Mouse (Mus musculus) yolk sac, embryonic 10.5 days (tissue): ENCODE data around the gene Aprt.

Source experiments
- DNase-seq: peaks from one replicate; pipeline ENCODE4 v3.0.0-alpha.2; 2017; ENCODE audit warnings: low spot score

Aprt gene

DNA sequence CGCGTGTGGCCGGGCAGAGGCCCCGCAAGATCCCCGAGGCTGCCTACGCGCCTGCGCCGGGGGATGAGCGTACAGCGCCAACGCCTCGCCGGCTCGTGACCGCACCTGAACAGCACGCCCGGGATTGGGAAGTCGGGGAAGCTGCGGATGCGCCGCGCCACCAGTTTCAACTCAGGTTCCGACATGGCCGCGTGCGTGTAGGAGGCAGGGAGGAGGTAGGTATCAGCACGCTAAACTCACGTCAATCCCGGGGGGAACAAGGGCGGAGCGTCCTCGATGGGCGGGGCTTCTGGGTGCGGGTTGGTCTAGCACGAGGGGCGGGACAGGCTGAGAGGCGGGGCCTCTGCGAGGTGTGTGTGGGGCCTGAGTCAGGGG is at the start of gene Aprt:
Aprt (minus strand) TSS at position 262 of the 375 bp plus-strand sequence.
- peak; percentile 99 for DNase-seq

DNA sequence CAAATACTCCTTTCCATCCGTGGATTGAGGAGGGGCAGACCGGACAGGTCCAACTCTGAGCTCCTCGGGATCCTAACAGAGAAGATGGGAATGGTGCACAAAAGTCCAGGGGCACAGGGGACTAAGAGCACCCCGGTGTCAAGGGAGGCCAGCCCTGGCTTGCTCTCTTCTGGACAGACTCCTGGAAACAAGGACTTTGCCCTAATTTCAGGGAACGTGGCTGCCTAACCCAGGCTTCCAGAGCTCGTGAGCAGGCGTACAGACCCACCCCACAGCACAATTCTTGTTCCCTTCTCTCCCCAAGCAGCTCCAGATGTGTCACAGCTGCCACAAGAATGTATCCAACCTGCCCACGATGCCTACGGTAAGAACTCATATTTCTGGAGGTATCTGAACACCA is 49.1 kb upstream of the Aprt start:
- DNase-seq = no peak

DNA sequence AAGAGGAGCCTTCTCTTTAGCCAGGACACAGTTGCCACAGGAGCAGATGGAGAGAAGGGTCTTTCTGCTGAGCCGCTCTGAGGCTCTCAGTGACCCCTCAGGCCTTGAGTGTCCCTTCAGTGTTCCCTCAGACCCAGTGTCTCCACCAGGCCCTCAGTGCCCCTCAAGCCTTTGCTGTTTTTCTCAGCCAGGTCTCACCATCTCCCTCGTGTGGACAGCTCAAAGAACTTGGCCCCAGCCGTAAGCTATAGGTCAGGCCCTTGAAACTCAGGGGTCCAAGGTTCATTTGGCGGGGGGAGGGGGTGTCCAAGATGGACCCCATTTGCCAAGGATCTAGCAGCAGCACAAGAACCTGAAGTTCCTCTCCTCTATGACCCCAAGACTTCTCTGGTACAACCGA is 47.9 kb upstream of the Aprt start:
- DNase-seq = no peak

DNA sequence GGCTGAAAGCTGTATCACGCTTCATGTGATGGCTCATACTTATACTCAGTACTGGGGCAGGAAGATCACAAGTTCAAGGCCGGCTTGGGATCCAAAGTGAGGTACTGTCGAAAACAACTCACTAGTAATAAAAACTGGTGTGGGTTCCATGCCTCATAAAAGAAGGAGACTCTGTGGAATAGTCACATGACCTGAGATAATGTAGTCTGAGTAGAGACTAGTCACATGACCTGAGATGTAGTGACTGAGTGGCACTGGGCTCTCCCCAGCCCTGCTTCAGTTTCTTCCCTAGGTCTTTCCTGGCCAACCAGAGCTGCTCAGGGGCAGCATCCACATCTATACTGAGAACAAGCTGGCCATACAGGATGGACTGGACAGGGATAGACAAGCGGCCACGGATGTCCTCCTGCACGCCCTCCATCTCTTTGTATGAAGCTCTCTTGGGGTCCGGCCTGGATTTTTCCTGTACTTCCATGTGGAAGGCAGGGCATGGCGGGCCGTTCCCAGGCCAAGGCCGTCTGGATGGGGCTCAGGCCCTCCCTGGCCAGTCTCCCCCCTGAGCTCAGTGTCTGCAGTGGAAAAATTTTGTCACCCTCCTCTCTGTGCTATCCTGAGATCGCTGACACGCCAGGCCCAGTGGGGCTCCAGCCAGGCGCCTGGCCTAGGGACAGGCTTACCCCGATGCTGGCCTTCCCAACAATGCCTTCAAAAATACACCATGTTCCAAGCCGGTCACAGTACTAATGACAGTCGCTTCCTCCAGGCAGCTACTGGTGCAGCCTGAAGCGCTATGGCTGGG is 47.3 kb upstream of the Aprt start:
- DNase-seq = no peak

DNA sequence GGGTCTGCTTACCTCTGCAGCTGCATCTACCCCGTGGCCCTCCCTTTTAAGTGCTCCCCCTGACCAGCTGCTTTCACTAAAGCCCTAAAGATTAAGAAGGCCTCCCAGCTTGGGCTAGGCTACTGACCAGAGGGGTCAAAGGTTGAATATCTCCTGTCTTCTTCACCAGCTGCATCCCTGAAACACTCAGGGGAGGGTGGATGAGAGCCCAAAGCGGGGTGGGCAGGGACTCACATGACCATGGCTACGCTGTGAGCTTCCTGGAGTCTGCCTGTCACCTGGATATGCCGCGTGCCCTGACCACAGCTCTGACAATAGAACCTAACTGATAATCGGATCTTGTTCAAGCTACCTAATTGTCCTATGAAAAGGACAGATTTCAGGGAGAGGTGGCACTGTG is 46.0 kb upstream of the Aprt start, which contains the start of gene Pabpn1l:
Pabpn1l (minus strand) TSS at position 13 of the 400 bp plus-strand sequence.
- DNase-seq = no peak

DNA sequence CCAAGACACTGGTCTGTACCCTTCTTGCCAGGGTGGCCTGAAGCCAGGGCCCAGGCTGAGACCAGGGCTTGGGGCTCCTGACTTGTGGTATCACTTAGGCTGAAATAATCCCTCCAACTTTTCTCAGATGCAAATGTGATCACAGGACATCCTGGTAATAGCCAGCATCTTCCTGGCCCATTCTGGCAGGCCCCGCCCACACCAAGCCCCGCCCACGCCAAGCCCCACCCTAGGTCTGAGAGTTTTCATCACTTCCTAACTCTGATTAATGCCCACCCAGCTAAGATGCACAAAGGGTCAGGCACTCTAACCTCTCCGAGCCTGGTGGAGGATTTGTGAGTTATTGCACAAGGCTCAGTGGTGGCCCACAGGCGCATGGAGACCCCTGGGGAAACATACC is 43.7 kb upstream of the Aprt start:
- no peak for DNase-seq

DNA sequence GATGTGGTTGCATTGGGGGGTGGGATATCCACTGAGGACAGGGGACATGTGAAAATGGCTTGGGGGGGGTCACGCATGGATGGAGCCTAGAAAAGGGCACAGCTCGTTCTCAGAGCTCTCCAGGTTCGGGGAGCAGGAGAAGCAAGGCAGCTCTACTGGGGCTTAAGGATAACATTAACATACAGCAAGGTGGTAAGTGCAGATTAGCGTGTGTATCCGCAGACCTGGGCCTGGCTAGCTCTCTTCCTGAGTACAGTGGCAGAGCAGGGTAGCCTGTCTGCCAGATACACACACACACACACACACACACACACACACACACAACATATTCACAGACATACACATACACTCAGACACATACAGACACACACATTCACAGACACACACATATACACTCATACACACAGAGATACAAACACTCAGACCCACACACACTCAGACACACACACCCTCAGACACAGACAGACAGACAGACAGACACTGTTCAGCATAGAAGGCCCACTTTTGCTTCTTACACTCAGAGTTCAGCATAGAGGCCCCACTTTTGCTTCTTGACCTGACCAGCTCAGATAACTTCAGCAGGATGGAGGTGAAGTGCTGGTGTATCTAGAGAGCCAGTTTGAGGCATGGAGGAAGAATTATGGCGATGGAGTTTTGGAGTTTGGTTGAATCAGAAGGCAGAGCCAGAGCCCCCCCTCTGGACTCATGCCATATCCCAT is 42.1 kb upstream of the Aprt start:
- DNase-seq = no peak

DNA sequence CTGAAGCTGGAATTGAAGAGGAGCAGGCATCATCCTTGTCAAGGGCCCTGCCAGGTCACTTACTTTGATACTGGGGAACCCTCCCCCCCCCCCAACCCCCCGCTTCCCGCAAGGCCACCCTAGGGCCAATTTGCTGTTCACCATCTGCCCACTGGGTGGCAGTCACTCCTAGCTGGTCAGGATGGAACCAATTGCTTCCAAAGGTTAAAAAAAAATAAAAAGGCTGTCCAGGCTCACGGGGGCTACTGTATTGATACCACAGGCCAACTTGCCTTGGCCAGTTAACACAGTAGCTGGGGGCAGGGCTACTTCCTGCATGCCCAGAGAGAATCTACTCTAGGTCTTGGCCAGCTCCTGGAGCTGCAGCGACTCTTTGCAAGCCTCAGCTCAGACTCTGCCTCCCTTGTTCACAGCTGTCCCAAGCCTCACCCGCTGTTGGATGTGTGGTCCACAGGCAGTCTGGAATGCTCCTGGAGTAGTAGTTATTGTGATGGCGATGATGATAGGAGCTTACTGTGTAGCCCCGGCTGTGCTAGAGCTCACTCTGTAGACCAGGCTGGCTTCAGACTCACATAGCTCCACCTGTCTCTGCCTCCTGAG is 41.3 kb upstream of the Aprt start:
- peak; percentile 63 for DNase-seq

DNA sequence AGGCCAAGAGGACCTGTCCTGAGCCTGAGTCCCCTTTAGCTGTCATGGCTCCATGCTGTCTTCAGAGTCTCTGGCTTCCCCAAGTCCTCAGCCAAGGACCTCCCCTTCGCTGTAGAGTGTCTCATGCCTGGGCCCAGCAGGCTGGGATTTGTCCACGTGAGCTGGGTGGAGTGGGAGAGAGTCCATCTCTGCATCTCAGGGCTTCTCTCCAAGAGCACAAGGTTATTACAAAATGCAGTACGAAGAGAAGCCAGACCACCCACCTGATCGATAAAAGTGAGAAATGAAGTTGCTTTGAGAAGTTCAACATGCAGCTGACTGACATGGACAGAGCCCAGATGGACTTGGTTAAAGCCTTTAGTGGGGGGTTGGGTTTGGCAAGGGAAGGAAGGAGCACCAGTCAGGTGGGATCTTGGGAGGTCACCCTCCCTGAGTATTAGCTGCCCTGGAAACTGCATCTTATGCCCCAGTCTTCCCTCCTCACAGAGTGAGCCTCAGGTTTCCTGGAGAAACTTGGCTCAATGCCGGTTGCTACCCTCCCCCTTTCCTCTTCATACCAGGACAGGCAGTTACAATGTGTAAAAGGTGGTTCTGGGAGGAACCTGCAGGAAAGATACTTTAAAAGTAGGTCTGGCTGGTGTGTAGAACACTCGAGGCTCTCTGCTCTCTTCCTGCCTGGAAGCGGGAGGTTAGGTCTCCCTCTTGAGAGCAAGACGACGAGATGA is 39.6 kb upstream of the Aprt start:
- DNase-seq = no peak

DNA sequence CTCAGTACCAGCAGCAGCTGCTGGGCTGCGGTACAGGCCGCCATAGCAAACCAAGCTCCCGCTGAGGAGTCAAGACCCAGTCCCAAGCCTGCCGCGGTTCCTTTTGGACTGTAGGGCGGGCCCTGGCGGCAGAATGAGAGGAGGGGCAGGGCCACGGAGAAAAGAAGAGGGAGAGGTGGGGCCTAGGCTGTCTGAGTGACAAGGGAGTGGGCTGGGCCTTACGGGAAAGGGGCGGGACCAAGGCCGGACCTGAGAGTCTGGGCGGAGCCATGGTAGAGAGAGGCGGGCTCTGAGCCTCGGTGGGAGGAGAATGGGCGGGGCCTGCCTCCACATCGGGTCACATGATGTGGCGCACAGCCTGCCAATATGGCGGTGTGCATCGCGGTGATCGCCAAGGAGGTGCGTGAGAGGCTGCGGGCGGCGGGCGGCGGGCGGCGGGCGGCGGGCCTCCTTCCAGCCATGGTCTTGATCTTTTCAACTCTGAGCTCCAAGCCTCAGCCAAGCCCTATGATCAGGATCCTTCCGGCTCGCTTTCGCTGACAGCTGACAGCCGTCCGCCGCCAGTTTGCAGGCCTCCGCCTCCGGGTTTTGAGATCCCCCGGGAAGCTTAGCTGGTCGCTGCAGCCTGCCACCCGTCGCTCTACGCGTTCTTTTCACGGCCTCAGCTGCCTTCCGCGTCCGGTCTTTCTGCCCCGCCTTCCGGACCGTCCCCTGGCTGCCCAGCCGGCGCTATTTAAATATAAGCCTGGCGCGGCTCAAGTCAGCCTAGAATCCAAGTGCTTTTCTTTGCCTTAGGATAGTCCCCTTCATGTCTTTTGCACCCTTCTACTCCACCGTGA is 34.8 kb upstream of the Aprt start, which contains the start of the genes Galns and Trappc2l:
Galns (minus strand) TSS at position 169 of the 839 bp plus-strand sequence.
Trappc2l (plus strand) TSS at position 346 of the 839 bp plus-strand sequence.
- DNase-seq = peak; percentile 98

DNA sequence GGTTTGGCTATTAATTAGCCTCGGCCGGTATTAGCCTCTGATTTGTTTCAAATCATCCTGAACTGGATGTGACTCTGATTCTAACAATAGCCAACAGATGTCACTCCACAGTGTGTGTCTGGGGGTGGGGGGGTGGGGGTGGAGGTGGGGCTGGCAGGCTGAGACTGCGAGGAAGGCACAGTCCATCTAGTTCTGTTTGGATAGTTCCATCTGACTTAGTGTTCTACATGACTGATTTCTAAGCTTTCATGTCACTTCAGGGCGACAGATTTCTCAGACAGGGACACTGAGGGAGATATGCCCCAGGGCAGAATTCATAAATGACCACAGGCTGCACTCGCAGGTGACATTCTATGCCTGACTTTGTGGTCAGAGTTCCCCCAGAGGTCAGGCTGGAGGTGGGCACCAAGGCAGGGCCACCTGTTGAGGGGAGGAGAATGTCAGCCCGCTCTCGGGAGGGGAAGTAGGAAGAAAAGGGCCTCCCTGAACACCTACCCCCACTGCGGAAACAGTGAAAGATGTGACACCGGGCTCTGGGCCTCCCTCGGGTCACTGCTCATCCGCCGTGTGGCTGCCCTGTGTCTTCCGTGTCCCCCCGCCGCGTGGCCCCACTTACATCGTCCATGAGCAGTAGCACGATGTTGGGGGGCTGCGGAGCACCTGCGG is 34.0 kb upstream of the Aprt start:
- no peak for DNase-seq

DNA sequence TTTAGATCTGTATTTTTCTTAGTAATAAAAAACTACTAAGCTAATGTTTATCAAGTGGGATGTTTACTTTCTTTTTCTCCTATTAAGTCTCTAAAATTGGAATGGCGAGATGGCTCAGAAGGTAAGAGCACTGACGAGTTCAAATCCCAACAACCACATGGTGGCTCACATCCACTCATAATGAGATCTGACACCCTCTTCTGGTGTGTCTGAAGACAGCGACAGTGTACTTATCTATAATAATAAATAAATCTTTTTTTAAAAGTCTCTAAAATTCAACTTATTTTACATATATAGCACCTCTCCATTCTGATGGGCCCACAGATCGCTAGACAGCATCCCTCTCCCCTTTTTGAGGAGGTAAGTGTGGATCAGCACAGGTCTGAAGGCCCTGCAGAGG is 33.5 kb upstream of the Aprt start:
- no peak for DNase-seq

DNA sequence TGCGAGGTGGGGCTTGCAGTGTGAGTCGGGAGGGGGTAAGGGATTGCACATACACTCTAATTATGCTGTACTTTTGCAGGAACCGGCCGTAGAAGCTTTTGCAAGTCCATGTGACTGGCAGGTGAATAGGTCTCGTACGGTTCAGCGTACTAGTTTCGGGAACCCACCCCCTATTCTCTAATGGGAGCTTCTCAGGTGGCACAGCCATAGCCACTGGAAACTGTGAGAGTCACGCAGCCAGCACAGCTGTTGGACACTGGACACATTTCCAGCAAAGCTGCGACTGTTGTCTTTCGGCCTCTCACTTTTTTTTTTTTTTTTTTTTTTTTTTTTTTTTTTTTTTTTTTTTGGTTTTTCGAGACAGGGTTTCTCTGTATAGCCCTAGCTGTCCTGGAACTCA is 30.1 kb upstream of the Aprt start:
- DNase-seq = no peak

DNA sequence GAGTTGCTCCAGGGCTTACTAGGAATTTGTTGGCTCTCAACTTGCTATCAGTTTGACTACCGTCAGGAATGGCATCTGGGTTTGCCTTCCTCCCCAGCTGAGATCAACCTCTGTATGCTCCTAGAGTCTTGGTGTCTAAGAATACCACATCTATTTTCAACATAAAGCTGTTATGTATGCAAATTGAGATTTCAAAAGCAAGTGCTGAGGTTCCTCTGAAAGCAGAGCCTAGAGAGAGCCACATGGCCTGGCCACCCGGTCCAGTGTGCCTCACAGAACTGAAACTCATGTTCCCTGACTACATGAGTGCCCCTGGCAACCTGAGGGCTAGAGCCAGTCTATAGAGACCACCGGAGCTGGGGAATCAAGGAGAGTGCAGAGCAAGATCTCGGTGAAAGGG is 28.7 kb upstream of the Aprt start:
- no peak for DNase-seq

DNA sequence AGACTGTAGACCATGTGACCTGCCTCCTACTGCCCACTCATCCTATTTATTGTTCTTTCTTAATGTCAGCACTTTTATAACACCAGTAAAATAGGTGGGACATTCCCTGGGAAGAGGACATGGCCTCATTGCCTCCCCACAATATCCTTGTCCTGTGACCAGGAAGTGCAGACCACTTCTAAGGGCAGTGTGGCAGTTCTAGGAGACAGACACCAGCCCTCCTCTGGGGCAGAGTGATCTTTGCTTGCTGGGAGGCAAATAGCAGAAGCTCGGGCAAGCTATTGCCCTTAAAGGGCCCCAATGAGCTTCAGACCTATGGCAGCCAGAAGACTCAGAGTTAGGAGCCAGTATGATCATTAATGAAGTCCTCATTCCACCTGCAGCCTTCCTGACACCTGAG is 27.9 kb upstream of the Aprt start:
- DNase-seq = no peak

DNA sequence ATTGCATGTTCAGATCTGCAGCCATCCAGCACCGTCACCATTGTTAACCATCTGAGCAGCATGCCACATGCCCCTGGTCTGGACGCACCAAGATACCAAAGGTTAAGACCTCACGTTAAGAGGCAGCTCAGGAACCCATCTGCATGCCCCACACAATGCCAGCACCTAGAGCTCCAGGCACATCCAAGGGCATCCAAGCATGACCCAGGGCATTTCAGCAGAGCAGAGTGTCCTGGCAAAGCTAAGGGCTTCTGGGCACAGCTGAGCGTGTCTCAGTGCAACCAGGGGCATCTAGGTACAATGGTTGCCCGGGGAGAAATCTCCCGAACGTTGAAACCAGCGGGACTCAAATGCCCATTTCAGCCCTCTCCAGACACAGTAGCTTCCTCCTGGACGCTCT is 24.0 kb upstream of the Aprt start:
- DNase-seq = no peak

DNA sequence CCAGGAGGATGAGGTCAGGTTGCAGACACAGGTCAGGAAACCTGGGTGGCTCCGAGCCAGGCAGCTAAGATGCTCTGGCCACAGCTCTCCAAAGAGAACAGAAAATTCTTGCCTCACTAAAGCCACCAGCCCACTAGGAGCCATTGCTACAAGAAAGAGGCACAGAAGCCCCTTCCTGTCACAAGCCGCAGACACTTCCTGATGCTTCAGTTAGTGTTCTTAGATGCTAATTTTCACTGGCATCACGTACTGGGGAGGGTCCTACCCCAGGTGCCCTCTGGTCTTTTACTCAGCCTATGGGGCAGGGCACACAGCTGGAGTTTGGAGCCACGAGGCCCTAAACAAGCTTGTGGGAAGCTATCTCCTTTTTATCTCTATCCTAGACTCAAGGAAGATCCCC is 19.3 kb upstream of the Aprt start:
- no peak for DNase-seq

DNA sequence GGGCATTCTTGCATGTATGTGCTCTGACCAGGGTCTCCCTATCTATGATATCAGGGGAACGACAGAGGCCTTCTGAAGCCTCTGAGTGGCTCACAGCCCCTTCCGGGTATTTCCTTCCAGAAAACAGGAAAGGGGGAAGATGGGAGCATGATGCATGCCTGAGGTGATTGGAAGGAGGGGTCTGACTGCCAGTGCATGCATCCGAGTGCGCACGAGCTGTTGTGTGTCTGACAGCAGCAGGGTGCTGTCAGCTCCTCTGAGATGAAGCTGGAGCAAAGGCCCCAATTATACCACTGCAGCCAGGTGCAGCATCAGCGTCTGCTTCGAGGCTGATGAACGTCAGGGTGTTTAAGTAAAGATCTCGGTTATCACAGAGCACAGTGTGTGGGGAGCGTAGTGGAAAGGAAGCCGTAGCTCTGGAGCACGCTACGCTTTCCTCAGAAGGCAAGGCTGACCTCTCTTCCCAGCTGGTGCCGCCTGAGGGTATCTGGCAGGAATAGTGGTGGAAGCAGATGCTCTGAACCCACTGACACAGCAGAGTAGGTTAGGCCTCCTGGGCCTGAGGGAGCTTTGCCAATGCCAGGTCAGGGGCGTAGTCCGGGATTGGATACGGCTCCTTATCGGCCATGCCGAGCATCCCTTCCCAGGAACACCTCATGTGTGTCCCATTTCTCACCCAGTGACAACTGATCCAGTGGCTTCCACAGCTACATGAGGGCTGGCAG is 17.2 kb upstream of the Aprt start:
- no peak for DNase-seq

DNA sequence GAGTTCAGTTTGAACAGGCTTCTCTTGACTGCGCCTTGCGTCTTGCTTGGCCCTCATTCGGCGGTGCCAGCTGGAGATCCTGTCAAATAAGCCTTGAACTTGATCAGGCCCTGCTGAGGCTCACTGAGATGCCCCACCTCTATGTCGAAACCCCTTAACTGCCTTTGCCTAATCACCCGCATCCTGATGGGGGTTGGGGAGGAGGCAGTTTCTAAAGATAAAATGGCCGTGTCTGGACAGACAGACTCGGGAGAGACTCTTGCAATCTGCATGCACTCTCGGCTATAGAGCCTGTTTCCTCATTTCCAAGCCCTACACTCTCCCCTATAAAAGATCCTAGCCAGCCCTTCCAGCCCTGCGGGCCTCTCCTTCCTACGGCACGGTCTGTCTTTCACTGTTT is 16.5 kb upstream of the Aprt start:
- DNase-seq = no peak

DNA sequence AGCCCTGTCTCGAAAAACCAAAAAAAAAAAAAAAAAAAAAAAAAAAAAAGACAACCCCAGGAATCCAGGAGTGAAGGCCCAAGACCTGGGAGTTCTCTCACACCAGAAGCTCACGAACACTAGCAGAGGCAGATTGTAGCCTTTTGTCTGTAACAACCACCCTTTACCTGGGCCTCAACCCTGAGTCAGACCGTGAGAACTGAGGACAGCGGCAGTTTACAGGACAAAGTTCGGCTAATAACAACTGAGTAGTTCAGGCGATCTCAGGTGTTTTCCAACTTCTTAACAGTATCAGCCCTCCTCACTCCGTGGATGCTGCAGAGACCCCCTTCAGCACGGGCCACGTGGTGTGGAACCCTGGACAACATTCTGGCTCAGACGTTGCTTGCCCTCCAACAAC is 10.0 kb upstream of the Aprt start:
- no peak for DNase-seq
